Mouse (Mus musculus) cortical plate, adult 2 months (tissue): ENCODE data around the gene Sept6. TPM values are rescaled to one million over a fixed set of nuclear protein-coding genes. Genes with fewer than 3 reads are reported as not detected.
A peak's percentile ranks its signal among the peaks of the same experiment; 100 is the strongest.

ENCODE experiments used
- H3K27ac ChIP-seq: fragments of 200-500 bp; 2 replicates; pipeline ENCODE4 v1.5.1; 2012; ENCODE audit warnings: low read length, control low read depth, inconsistent platforms; ENCODE audit not compliant: insufficient read depth
- H3K4me1 ChIP-seq: fragments of 200-500 bp; 2 replicates; pipeline ENCODE4 v1.6.1; 2011; ENCODE audit warnings: low read length; ENCODE audit not compliant: control insufficient read depth, insufficient read depth
- H3K4me3 ChIP-seq: fragments of 200-500 bp; 2 replicates; pipeline ENCODE4 v1.5.1; 2011; ENCODE audit warnings: mild to moderate bottlenecking, low read length, control low read depth; ENCODE audit not compliant: insufficient read depth
- CTCF ChIP-seq: fragments of 200-500 bp; IDR thresholded peaks from 2 replicates; pipeline ENCODE4 v1.5.1; 2011; ENCODE audit warnings: mild to moderate bottlenecking, control low read depth, low read length; ENCODE audit not compliant: insufficient read depth; ENCODE audit errors: extremely low read depth
- POLR2A ChIP-seq: fragments of 200-500 bp; IDR thresholded peaks from 2 replicates; pipeline ENCODE4 v1.6.1; 2011; ENCODE audit warnings: mild to moderate bottlenecking, low read length, control low read depth; ENCODE audit not compliant: insufficient read depth; ENCODE audit errors: extremely low read depth
- polyA plus RNA-seq: library from polyadenylated mRNA; depleted of rRNA; stranded (reverse); fragments of >200 nt; gene quantifications from 2 replicates; pipeline ENCODE4 v1.2.3, GENCODE M21; 2012

Gene Sept6
- polyA plus RNA-seq, 1 experiment: 58.4 TPM

DNA sequence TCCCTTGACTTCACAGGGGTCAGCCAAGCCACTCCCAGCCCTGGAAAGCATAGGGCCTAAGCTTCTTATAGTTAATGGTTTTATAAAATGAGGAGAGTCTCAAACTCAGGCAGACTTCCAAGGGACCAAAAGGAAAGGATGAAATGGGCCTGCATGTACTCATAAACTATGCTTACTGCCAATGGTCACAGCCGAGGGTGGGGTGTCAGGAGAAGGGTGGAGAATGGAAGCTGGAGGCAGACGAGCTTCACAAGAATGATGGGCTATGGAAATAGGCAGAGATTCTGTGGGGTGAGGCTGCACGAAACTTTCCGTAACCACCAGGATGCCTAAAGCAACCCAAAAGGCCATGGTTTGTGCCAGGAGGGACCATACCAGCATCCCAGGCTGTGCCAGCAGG is 15.3 kb downstream of the Sept6 start:
- Histone ChIP-seq H3K27ac (peak overlapping the region; percentile 51), H3K4me1 (peaks cover 6% of the 10 kb centered on the region), H3K4me3 (no peak overlapping the region)
- no peak for TF ChIP-seq CTCF
- no peak for TF ChIP-seq POLR2A

DNA sequence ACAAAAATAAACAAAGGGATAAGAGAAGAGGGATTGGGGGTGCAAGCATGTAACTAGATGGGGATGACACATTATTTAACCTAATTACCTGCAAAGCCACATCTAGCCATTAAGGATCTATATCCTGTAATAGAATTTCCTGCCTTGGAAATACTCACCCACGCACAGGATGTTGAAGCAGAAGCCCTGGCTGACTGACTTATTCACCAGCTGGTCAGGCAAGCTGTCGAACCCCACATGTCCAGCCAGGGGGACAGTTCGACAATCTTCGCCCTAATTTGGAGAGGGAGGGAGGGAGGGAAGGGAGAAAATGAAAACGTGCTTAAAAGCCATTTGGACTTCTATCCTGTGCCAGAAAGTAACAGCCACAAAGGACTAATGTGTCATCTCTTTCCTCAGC is 16.7 kb downstream of the Sept6 start:
- peaks cover 6% of the 10 kb centered on the region for H3K4me1 ChIP-seq
- no peak overlapping the region for H3K4me3 ChIP-seq
- H3K27ac ChIP-seq: no peak overlapping the region
- TF ChIP-seq CTCF: no peak
- no peak for TF ChIP-seq POLR2A

DNA sequence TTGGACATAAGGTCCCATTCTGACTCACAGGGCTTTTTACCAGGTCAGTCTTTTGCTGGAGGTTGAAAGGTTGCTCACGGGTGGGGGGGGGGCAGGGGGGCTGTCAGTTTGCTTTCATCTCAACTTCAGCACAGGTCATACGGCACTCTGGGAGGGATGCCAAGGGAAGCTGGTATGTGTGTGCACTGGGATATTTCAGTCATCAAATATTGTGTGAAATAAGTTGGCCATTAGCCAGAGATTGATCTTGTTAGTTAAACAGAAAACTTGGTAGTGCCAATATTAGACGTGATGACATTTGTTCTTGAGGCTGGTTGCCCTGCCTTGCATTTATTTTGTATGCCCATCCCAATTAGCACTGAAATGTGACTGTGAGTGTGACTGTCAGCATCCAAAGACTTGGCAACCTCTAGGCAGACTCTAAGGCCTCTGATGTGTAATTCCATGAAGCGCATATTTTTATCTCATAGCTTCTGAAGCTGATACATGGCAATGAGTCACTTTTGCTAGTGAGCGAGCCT is 18.6 kb downstream of the Sept6 start:
- no peak overlapping the region for H3K27ac ChIP-seq
- TF ChIP-seq POLR2A (no peak), CTCF (no peak)
- no peak overlapping the region for H3K4me3 ChIP-seq
- H3K4me1 ChIP-seq: peaks cover 6% of the 10 kb centered on the region

DNA sequence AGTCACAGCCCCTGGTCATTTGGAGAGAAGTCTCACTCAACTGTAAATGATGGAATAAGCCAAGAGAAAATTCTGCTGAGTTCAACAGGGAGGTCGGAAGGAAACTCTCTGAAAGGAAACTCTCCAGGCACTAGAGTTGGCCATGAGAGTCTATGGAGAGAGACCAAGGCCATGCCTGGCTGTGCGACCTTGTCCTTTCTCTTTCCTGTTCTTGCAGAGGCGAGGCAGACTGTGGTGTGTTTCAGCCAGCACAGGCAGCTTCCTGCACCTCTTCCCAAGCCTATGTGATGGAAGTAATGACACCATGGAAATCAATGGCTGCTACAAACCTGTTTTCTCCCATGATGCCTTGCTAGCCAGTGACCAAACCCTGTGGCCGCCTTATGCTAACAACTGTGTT is 20.4 kb downstream of the Sept6 start:
- Histone ChIP-seq H3K27ac (no peak overlapping the region), H3K4me3 (no peak overlapping the region), H3K4me1 (peaks cover 2% of the 10 kb centered on the region; the same call in 1 of the 2 replicates)
- no peak for TF ChIP-seq CTCF
- TF ChIP-seq POLR2A: no peak

DNA sequence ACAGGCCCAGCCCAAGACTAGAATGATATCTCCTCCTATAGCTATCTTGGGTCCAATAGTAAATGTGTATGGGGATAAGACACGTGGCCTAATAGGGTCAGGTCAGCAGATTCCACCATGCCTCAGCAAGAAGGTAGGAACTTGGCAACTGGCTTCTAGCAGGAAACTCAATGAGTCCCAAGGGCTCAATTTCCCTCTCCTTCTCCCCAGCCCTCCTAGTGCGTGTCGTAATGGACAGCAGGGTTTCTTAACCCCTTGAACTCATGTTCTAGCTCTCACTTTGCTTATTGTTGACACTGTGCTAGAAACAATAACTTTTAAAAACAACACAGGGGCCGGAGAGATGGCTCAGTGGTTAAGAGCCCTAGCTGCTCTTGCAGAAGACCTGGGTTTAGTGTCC is 22.1 kb downstream of the Sept6 start:
- Histone ChIP-seq H3K4me1 (no peaks in the 10 kb centered on the region; the same call in 1 of the 2 replicates), H3K4me3 (no peak overlapping the region), H3K27ac (no peak overlapping the region)
- TF ChIP-seq POLR2A (no peak), CTCF (no peak)

DNA sequence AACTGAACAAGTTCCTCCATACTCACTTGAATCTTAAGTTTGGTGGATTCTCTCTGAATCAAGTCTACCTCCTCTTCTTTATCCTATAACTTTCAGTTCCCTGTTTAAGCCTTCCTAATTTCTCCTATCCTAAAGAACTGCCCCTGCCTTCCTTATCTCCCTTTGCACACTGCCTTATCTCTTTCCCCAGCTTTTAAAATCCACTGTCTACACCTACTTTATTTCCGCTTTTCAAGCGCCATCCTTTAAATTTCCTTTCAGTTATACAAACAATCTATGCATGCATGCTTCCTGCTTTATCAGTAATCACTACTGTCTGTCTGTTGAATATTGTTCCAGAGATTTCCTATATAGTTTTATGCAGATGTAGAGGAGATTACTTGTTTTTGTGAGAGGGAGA is 34.9 kb downstream of the Sept6 start:
- no peak overlapping the region for H3K27ac ChIP-seq
- TF ChIP-seq CTCF (no peak), POLR2A (no peak)
- no peak overlapping the region for H3K4me3 ChIP-seq
- H3K4me1 ChIP-seq: no peaks in the 10 kb centered on the region

DNA sequence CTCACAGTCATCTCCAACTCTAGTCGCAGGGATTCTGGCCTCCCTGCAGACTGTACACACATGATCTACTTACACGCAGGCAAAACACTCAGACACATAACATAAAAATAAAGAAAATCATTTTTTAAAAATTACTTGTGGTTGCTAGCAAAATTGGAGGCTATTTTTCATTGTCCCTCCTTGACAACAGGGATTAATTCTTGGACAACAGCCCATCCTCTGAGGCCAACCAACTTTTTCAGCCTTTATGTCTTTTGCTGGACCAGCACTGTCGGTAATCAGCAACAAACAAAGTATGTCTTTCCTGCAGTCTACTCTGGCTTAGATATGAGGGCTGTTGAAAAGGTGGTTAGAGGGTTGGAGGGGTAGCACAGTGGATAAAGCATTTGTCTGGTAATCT is 50.5 kb downstream of the Sept6 start:
- no peak overlapping the region for H3K4me3 ChIP-seq
- no peaks in the 10 kb centered on the region; the same call in 1 of the 2 replicates for H3K4me1 ChIP-seq

DNA sequence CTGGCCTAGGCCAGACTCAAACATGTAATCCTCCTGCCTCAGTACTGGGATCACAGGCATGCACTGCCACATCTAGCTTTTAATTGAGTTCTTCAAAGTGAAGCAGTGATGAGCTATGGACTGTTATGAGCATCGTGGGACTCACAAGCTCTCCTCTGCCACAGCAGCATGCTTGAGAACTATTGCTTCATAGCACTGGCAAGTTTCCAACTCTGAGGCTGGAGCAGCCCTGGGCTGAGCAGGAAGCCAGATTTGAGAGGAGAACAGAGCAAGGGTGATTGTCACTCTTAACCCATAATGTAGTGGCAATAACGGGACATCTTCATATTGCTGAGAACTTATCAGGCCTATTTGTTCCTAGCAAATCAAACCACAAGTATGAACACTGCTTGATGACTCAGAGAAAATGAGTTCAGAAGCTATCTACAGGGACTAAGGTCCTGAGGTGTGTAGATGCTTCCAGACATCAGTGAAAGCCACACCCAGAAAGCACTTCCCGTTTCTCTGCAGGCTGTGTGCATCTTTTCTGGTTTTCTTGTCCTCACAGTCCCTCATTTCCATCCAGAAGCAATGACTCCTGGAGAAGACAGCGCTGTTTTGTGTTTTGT is 51.7 kb downstream of the Sept6 start:
- no peak overlapping the region for H3K27ac ChIP-seq

More for the DNA sequence above, 50.5 kb downstream of the Sept6 start:
- TF ChIP-seq CTCF (no peak), POLR2A (no peak)
- H3K27ac ChIP-seq: no peak overlapping the region

DNA sequence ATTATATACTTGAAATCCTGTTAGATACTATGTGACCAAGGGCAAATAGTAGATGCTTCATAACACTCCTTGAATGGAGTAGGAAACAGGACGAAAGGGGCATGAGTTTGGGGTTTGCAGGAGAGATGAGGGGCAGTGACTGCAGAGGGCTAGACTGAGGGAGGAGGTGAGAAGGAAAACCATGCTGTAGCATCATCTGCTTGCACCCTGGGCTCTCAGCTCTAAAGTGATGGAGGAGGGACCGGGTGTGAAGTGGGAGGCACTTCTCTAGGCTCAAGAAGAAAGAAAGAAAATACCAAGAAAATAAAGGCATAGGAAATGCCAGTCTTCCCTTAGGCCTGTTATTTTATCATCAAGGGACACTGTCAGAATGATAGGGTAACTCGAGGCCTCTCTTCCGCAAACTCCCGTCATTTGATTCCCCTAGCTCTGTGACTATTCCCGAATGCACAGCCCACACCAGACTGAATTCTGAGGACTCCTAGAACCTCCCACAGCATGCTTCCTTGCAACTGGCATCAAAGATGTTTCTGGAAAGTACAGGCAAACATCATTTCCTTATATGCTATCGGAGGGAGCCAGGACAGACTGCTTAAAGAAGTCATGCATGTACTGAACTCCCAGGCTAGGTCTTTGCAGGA is 56.1 kb downstream of the Sept6 start:
- Histone ChIP-seq H3K4me1 (no peaks in the 10 kb centered on the region; the same call in 1 of the 2 replicates), H3K27ac (no peak overlapping the region), H3K4me3 (no peak overlapping the region)
- TF ChIP-seq CTCF: no peak
- TF ChIP-seq POLR2A: no peak

More for the DNA sequence above, 51.7 kb downstream of the Sept6 start:
- TF ChIP-seq CTCF: no peak
- Histone ChIP-seq H3K4me3 (no peak overlapping the region), H3K4me1 (no peaks in the 10 kb centered on the region; the same call in 1 of the 2 replicates)

DNA sequence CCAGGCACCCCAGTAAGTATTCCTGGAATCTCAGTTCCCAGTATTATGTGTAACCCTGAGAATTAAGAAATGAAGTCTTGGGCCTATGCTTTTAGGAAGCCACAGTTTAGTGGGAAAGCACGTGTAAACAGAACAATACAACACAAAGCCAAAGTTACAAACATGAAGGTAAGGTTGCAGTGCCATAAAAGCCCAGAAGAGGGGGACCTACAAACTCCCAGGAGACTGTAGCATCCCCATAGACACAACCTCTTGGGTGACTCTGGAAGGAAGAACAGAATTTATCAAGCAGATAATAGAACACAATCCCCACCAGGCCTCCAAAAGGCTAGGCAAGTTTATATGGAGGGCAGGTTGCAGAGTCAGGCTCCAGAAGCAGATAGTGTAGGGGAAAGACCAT is 61.0 kb downstream of the Sept6 start:
- Histone ChIP-seq H3K27ac (no peak overlapping the region), H3K4me3 (no peak overlapping the region), H3K4me1 (peaks cover 2% of the 10 kb centered on the region; the same call in 1 of the 2 replicates)
- TF ChIP-seq CTCF (peak; percentile 37; the same call in 1 of the 2 replicates), POLR2A (no peak)
